20 mouse cellular contexts compared by ENCODE assay signal in genomic region chr6:38884482-38884881, GRCm38 (mm10).
"Had no signal": no experiment of that assay in that cellular context is flagged by ENCODE, and none has a peak within 500 bp of the region (broad histone marks: within the 10 kb centered on the region; RNA-seq: fewer than 3 reads in every experiment).

No protein-coding gene starts in this region.

- H3K4me1 ChIP-seq: neural tube, embryonic 12.5 days; neural tube, embryonic 15.5 days had no signal

- H3K9ac ChIP-seq: midbrain, embryonic 12.5 days; midbrain, embryonic 15.5 days; neural tube, embryonic 12.5 days; neural tube, embryonic 15.5 days had no signal

- H3K4me2 ChIP-seq: midbrain, embryonic 12.5 days; midbrain, embryonic 15.5 days; neural tube, embryonic 12.5 days; neural tube, embryonic 15.5 days had no signal

- ATAC-seq: hindbrain, postnatal 0 days; inflammation-experienced regulatory T-cells, adult 6 months; intestine, postnatal 0 days; lung, postnatal 0 days; midbrain, embryonic 15.5 days had no signal

- DNase-seq: kidney, adult 2 months; kidney, postnatal 25 days; layer of hippocampus, postnatal 36 days; lung, adult 2 months; right cerebral cortex, adult 18-20 months; right cerebral cortex, postnatal 14 days; right cerebral cortex, postnatal 4 days; spleen, adult 18-20 months; thymus, postnatal 25 days had no signal

- H3K36me3 ChIP-seq: midbrain, embryonic 12.5 days; midbrain, embryonic 15.5 days; neural tube, embryonic 12.5 days; neural tube, embryonic 15.5 days had no signal

- H3K9me3 ChIP-seq: midbrain, embryonic 12.5 days; midbrain, embryonic 15.5 days; neural tube, embryonic 12.5 days; neural tube, embryonic 15.5 days had no signal

- H3K27ac ChIP-seq: hindbrain, postnatal 0 days; kidney, postnatal 0 days; left cerebral cortex, adult 2 months; macrophage; midbrain, embryonic 12.5 days; midbrain, embryonic 15.5 days; neural tube, embryonic 12.5 days; neural tube, embryonic 15.5 days had no signal

- H3K27me3 ChIP-seq: neural tube, embryonic 12.5 days; neural tube, embryonic 15.5 days had no signal

- H3K4me3 ChIP-seq: left cerebral cortex, adult 2 months; midbrain, embryonic 12.5 days; midbrain, embryonic 15.5 days; neural tube, embryonic 12.5 days; neural tube, embryonic 15.5 days had no signal
